Mouse (Mus musculus): ENCODE measurements at regions not wholly inside any gene's neighbourhood (a gene's known extent, or its start where the extent isn't known, plus 50 kb on each side); places are given as distances from the start of the nearest gene placed in this dataset.
A peak's percentile ranks its signal among the peaks of the same experiment; 100 is the strongest.

DNA sequence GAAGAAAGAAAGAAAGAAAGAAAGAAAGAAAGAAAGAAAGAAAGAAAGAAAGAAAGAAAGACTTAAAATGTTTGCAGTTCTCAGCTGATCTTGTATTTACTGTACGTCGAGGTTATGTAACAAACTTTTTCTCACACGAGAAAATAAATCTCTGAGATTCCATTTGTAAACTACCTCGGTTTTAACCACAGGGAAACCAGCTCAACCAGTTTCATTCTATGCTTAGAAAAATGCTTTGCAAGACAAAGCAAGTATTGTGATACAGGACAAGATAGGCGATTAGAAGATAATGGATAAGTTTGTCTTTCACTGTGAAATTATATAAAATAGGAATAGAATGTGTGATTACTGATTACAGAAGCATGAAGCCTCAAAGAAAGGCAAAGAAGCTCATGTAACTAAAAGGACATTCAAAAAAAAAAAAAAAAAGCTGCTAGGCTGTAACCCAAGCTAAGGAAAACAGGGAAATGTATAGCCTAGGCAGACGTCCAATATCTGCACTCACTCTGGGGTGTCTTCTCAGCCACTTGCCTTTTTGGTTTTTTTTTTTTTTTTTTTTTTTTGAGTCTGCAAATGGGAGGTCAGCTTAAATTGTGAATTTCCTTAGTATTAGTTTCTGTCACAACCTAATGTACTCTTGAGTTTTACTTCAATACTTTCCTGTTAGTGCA lies 368.3 kb downstream of the Efnb2 start:
- no peak overlapping the region for H3K27ac ChIP-seq
- WGBS = 70% methylated on average over 6 of the region's 6 CpGs
- DNase-seq (ENCODE audit: low spot score) = no peak
- no peak overlapping the region for H3K4me3 ChIP-seq
- no peaks in the 10 kb centered on the region for H3K9me3 ChIP-seq
- H3K36me3 ChIP-seq = no peaks in the 10 kb centered on the region
- H3K4me1 ChIP-seq = no peaks in the 10 kb centered on the region
- no peaks in the 10 kb centered on the region; the same call in 1 of the 2 replicates for H3K27me3 ChIP-seq (ENCODE audit: insufficient read depth, poor library complexity, severe bottlenecking)

DNA sequence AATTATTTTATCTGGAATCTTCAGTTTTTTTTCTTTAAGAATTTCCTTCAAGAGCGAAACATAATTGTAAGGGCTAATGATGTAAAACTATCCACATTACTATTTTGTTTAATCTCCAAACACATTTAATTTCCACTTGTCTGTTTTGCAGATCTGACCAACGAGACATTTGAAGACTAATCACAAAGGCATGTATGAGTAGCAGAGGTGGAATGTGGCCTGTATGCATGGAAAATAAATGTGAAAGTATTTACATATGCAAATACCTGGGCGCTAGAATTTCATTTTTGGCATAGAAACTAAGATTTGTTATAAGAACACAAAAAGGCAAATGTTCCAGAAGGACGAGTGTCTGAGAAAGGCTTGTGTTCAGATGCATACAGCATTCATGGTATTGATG lies 375.2 kb downstream of the Efnb2 start:
- Histone ChIP-seq H3K27me3 (ENCODE audit: insufficient read depth, poor library complexity, severe bottlenecking) (peaks cover 7% of the 10 kb centered on the region; the same call in 1 of the 2 replicates), H3K9me3 (no peaks in the 10 kb centered on the region), H3K36me3 (no peaks in the 10 kb centered on the region), H3K27ac (no peak overlapping the region), H3K4me3 (no peak overlapping the region), H3K4me1 (0 out of 2 replicates have a peak, but pooled peaks cover 9% of the 10 kb centered on the region)
- DNase-seq (ENCODE audit: low spot score) = no peak
- 76% methylated on average over 4 of the region's 4 CpGs for WGBS

- H3K36me3 ChIP-seq = no peaks in the 10 kb centered on the region
- H3K4me3 ChIP-seq = no peak overlapping the region
- no peak for DNase-seq (ENCODE audit: low spot score)
- H3K4me1 ChIP-seq = no peaks in the 10 kb centered on the region
- no peak overlapping the region for H3K27ac ChIP-seq
- 41% methylated on average over 1 of the region's 1 CpGs for WGBS
- H3K9me3 ChIP-seq = no peaks in the 10 kb centered on the region
- H3K27me3 ChIP-seq (ENCODE audit: insufficient read depth, poor library complexity, severe bottlenecking) = 0 out of 2 replicates have a peak, but pooled peaks cover 8% of the 10 kb centered on the region
These were observed 386.1 kb downstream of the Efnb2 start for GRCm38 (mm10) chr8:8274987-8275386.

DNA sequence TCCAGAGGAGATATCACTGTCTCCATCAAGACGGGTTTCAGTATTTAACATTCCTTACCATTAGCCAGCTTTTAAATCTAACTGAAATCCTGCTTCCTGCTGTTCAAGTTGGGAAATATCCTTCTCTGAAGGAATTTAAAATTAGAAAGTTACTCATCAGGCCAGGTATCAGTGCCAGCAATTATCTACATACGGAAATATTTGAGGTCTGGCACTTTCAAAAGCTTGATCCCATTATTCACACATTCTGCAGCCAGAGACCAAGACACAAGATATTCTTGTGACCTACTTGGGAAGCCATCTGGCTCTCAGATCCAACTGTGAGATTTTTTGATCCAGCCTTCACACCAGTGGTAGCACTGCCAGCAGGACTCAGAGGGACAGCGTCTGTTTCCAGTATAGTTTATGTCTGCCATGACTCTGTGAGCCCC lies 386.8 kb downstream of the Efnb2 start:
- no peak for DNase-seq (ENCODE audit: low spot score)
- Histone ChIP-seq H3K4me1 (no peaks in the 10 kb centered on the region), H3K27me3 (ENCODE audit: insufficient read depth, poor library complexity, severe bottlenecking) (0 out of 2 replicates have a peak, but pooled peaks cover under 1% of the 10 kb centered on the region), H3K27ac (no peak overlapping the region), H3K9me3 (no peaks in the 10 kb centered on the region), H3K4me3 (no peak overlapping the region), H3K36me3 (no peaks in the 10 kb centered on the region)
- 60% methylated on average over 3 of the region's 3 CpGs for WGBS

DNA sequence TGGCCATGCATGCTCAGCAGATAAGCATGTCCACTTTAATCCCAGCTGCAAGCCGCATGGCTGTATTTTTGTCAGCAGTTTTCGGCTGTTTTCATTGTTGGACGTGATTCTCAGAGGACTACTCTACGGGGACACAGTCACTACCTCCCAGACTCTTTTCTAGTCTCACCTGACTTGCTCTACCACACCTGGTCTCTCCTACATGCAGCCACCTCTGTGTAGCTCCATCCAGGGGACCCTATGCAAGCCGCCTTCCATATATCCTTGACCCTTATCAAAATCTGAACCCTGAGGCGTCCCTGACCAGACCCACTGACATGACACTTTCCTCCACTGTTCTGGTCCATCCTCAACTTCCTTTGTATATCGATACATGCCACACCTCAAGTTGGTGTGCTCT lies 402.2 kb downstream of the Efnb2 start:
- Histone ChIP-seq H3K36me3 (no peaks in the 10 kb centered on the region), H3K4me3 (no peak overlapping the region), H3K4me1 (no peaks in the 10 kb centered on the region), H3K9me3 (no peaks in the 10 kb centered on the region), H3K27me3 (ENCODE audit: insufficient read depth, poor library complexity, severe bottlenecking) (no peaks in the 10 kb centered on the region), H3K27ac (no peak overlapping the region)
- DNase-seq (ENCODE audit: low spot score) = no peak
- 82% methylated on average over 7 of the region's 7 CpGs for WGBS

- 35% methylated on average over 9 of the region's 9 CpGs for WGBS
- Histone ChIP-seq H3K9me3 (no peaks in the 10 kb centered on the region), H3K4me1 (no peaks in the 10 kb centered on the region), H3K36me3 (no peaks in the 10 kb centered on the region), H3K27me3 (ENCODE audit: insufficient read depth, poor library complexity, severe bottlenecking) (no peaks in the 10 kb centered on the region), H3K4me3 (no peak overlapping the region), H3K27ac (peak overlapping the region; percentile 62; the same call in 1 of the 2 replicates)
- no peak for DNase-seq (ENCODE audit: low spot score)
These were observed 402.8 kb downstream of the Efnb2 start for GRCm38 (mm10) chr8:8258231-8258638.

GRCm38 (mm10) chr8:8256327-8256726 lies 404.7 kb downstream of the Efnb2 start:
- Histone ChIP-seq H3K4me3 (no peak overlapping the region), H3K36me3 (no peaks in the 10 kb centered on the region), H3K27ac (no peak overlapping the region), H3K4me1 (no peaks in the 10 kb centered on the region), H3K9me3 (no peaks in the 10 kb centered on the region), H3K27me3 (ENCODE audit: insufficient read depth, poor library complexity, severe bottlenecking) (no peaks in the 10 kb centered on the region)
- DNase-seq (ENCODE audit: low spot score) = no peak
- 77% methylated on average over 1 of the region's 1 CpGs for WGBS

GRCm38 (mm10) chr8:8254446-8254845 lies 406.6 kb downstream of the Efnb2 start:
- no peak overlapping the region for H3K4me3 ChIP-seq
- 93% methylated on average over 3 of the region's 3 CpGs for whole genome bisulfite sequencing

DNA sequence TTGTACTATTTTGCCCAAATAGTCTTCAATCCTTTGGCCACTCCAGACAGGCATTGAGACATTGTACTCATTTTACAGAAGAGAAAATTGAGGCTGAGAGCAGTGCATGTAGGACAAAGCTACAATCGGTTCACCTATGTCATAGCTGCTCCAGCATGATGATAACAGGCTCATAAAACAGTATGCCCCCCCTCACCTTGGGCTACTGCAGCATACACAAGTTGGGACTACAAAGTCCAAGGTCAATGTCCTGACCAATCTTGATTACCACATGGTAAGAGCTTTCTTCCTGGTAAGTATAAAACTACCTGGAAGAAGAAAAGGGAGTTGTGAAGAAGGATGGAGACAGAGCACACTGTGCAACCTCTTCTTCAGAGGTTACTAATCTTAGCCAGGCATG lies 416.4 kb downstream of the Efnb2 start:
- Histone ChIP-seq H3K27ac (no peak overlapping the region), H3K4me3 (no peak overlapping the region), H3K36me3 (no peaks in the 10 kb centered on the region), H3K9me3 (no peaks in the 10 kb centered on the region), H3K27me3 (ENCODE audit: insufficient read depth, poor library complexity, severe bottlenecking) (no peaks in the 10 kb centered on the region), H3K4me1 (peaks cover 32% of the 10 kb centered on the region)
- no peak for DNase-seq (ENCODE audit: low spot score)
- 93% methylated on average over 1 of the region's 1 CpGs for WGBS

More at GRCm38 (mm10) chr8:8254446-8254845, 406.6 kb downstream of the Efnb2 start:
- Histone ChIP-seq H3K4me1 (no peaks in the 10 kb centered on the region), H3K9me3 (no peaks in the 10 kb centered on the region), H3K27ac (no peak overlapping the region), H3K27me3 (ENCODE audit: insufficient read depth, poor library complexity, severe bottlenecking) (no peaks in the 10 kb centered on the region), H3K36me3 (no peaks in the 10 kb centered on the region)
- DNase-seq (ENCODE audit: low spot score) = no peak

- peak overlapping the region; percentile 78 for H3K27ac ChIP-seq
- no peaks in the 10 kb centered on the region for H3K27me3 ChIP-seq (ENCODE audit: insufficient read depth, poor library complexity, severe bottlenecking)
- WGBS = 24% methylated on average over 3 of the region's 3 CpGs
- no peak overlapping the region for H3K4me3 ChIP-seq
- peaks cover 51% of the 10 kb centered on the region for H3K4me1 ChIP-seq
- no peaks in the 10 kb centered on the region for H3K9me3 ChIP-seq
- peak; percentile 78 for DNase-seq (ENCODE audit: low spot score)
- no peaks in the 10 kb centered on the region for H3K36me3 ChIP-seq
These were observed 419.1 kb downstream of the Efnb2 start for GRCm38 (mm10) chr8:8241755-8242501.

- Histone ChIP-seq H3K27me3 (ENCODE audit: insufficient read depth, poor library complexity, severe bottlenecking) (no peaks in the 10 kb centered on the region), H3K4me3 (no peak overlapping the region), H3K9me3 (no peaks in the 10 kb centered on the region), H3K4me1 (peaks cover 52% of the 10 kb centered on the region), H3K36me3 (no peaks in the 10 kb centered on the region), H3K27ac (peak overlapping the region; percentile 70; the same call in 1 of the 2 replicates)
- 78% methylated on average over 9 of the region's 9 CpGs for WGBS
- no peak for DNase-seq (ENCODE audit: low spot score)
These were observed 419.9 kb downstream of the Efnb2 start for GRCm38 (mm10) chr8:8241051-8241688.

DNA sequence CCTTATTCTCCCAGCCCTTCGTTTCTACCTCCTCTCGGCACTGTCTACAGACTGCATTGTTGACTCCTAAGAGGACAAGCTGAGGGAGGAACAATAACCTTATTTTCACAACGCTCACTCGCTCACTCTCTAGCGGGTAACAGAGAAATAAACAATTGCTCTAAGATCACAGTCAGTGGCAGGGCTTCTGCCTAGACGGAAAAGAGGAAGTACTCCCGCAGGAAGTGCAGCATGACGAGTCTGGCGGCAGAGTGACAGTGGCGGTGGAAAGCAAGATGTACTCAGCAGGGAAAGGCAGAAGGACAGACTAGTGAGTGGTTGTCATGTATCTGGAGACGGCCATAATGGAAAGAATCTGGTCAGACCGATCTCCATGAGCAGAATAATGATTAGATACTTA lies 421.6 kb downstream of the Efnb2 start:
- peak overlapping the region; percentile 47; the same call in 1 of the 2 replicates for H3K27ac ChIP-seq
- DNase-seq (ENCODE audit: low spot score) = no peak
- H3K4me1 ChIP-seq = peaks cover 52% of the 10 kb centered on the region
- H3K4me3 ChIP-seq = no peak overlapping the region
- H3K9me3 ChIP-seq = no peaks in the 10 kb centered on the region
- no peaks in the 10 kb centered on the region for H3K27me3 ChIP-seq (ENCODE audit: insufficient read depth, poor library complexity, severe bottlenecking)
- H3K36me3 ChIP-seq = no peaks in the 10 kb centered on the region
- 50% methylated on average over 12 of the region's 12 CpGs for WGBS

- H3K4me3 ChIP-seq = no peak overlapping the region
- no peaks in the 10 kb centered on the region for H3K27me3 ChIP-seq (ENCODE audit: insufficient read depth, poor library complexity, severe bottlenecking)
- WGBS = 30% methylated on average over 6 of the region's 6 CpGs
- DNase-seq (ENCODE audit: low spot score) = no peak
- H3K27ac ChIP-seq = peak overlapping the region; percentile 49; the same call in 1 of the 2 replicates
- peaks cover 52% of the 10 kb centered on the region for H3K4me1 ChIP-seq
- no peaks in the 10 kb centered on the region for H3K9me3 ChIP-seq
- H3K36me3 ChIP-seq = no peaks in the 10 kb centered on the region
These were observed 423.0 kb downstream of the Efnb2 start for GRCm38 (mm10) chr8:8238051-8238450.
